Mouse (Mus musculus) liver, adult 2 months (tissue): ENCODE data around the gene Arhgef3. TPM values are rescaled to one million over a fixed set of nuclear protein-coding genes. Genes with fewer than 3 reads are reported as not detected.
A peak's percentile ranks its signal among the peaks of the same experiment; 100 is the strongest.

Source experiments
- DNase-seq: peaks from one replicate; pipeline ENCODE4 v3.0.0-alpha.2; 2011; ENCODE audit warnings: low read depth, low spot score; ENCODE audit errors: extremely low read depth
- H3K27ac ChIP-seq: fragments of 200-500 bp; replicated peaks from 2 replicates; pipeline ENCODE4 v1.5.1; 2012; ENCODE audit warnings: low read depth, mild to moderate bottlenecking, control low read depth, inconsistent platforms, low read length; ENCODE audit not compliant: insufficient read depth
- H3K27me3 ChIP-seq: fragments of 200-500 bp; 2 replicates; pipeline ENCODE4 v1.6.1; 2012; ENCODE audit warnings: mild to moderate bottlenecking, moderate library complexity, low read length, inconsistent platforms; ENCODE audit not compliant: control insufficient read depth, insufficient read depth
- H3K36me3 ChIP-seq: fragments of 200-500 bp; 2 replicates; pipeline ENCODE4 v1.6.1; 2012; ENCODE audit warnings: low read length, inconsistent platforms; ENCODE audit not compliant: control insufficient read depth, insufficient read depth
- H3K4me1 ChIP-seq: fragments of 200-500 bp; 2 replicates; pipeline ENCODE4 v1.6.1; 2011; ENCODE audit warnings: low read length; ENCODE audit not compliant: control insufficient read depth, insufficient read depth
- H3K4me3 ChIP-seq: fragments of 200-500 bp; 2 replicates; pipeline ENCODE4 v1.5.1; 2011; ENCODE audit warnings: low read depth, mild to moderate bottlenecking, control low read depth, low read length, moderate library complexity; ENCODE audit not compliant: insufficient read depth
- H3K79me2 ChIP-seq: fragments of 200-500 bp; 2 replicates; pipeline ENCODE4 v1.6.1; 2012; ENCODE audit warnings: inconsistent platforms, mild to moderate bottlenecking, low read length, moderate library complexity; ENCODE audit not compliant: control insufficient read depth, insufficient read depth
- H3K9ac ChIP-seq: fragments of 200-500 bp; 2 replicates; pipeline ENCODE4 v1.6.1; 2012; ENCODE audit warnings: low read depth, mild to moderate bottlenecking, control low read depth, inconsistent platforms, low read length
- CTCF ChIP-seq: fragments of 200-500 bp; IDR thresholded peaks from 2 replicates; pipeline ENCODE4 v1.5.1; 2011; ENCODE audit warnings: low read depth, low read length, control low read depth
- POLR2A ChIP-seq: fragments of 200-500 bp; IDR thresholded peaks from 2 replicates; pipeline ENCODE4 v1.6.1; 2011; ENCODE audit warnings: low read length, control low read depth; ENCODE audit not compliant: insufficient read depth; ENCODE audit errors: extremely low read depth
- WGBS: fragments of 180-500 bp; shearing (Covaris S2); methylation state at CpG from one replicate; pipeline ENCODE4 v1.1.7; 2018; 5-methylcytosine and 5-hydroxymethylcytosine counted together
- polyA plus RNA-seq: library from polyadenylated mRNA; depleted of rRNA; stranded (reverse); fragments of >200 nt; gene quantifications from 2 replicates; pipeline ENCODE4 v1.2.3, GENCODE M21; 2012
- total RNA-seq: library from RNA; depleted of rRNA; stranded (reverse); fragments of >200 nt; gene quantifications from 2 replicates; pipeline ENCODE4 v1.2.3, GENCODE M21; 2014

Gene Arhgef3
- total and polyA plus RNA-seq, 2 experiments, result 6.4 to 19.3 TPM

DNA sequence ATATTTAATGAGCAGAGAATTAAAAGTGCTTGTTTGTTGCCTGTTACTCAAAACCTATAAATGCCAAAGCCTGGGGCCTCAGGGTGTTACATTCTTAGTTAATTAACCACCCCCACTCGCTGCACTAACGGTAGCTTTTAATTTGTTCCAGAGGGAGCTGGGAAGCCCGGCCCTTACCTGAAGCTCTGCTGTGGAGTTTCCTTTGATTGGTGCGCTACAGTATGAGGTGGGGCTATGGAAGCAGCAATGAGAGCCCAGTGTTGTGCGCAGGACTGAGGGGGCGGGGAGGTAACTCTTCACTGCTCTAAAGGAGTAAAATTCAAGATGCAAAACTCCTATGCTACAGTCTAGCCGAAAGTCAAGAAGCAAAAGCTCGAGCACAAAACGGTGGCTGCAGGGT, 43.9 kb upstream of the Arhgef3 start:
- no peak overlapping the region for H3K9ac ChIP-seq
- no peaks in the 10 kb centered on the region for H3K79me2 ChIP-seq
- no peak for TF ChIP-seq POLR2A
- no peak for TF ChIP-seq CTCF
- WGBS, result 81% methylated on average over 9 of the region's 9 CpGs
- DNase-seq, result no peak
- H3K36me3 ChIP-seq, result no peaks in the 10 kb centered on the region
- no peak overlapping the region for H3K27ac ChIP-seq
- no peak overlapping the region for H3K4me3 ChIP-seq
- no peaks in the 10 kb centered on the region for H3K27me3 ChIP-seq
- H3K4me1 ChIP-seq, result peaks cover 4% of the 10 kb centered on the region

DNA sequence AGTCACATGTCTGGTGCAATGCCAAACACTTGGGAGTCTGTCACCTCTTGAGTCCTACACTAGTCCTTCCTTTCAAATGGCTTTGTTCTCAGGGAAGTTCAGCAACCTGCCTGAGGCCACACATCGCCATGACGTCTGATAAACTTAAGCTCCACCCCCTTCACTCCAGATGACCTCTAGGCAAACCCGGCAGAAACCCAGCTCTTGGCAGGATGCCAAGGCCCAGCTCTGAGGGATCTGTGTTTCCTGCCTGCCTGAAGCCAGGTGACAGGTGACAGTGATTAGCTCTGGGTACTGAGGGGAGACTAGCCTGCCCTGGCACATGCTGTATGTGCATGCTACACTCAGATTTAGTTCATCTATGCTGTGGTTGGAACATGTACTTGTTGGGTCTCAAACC, 42.7 kb upstream of the Arhgef3 start:
- 8% methylated on average over 3 of the region's 3 CpGs for WGBS
- Histone ChIP-seq H3K4me3 (no peak overlapping the region), H3K27ac (no peak overlapping the region), H3K9ac (no peak overlapping the region), H3K4me1 (peaks cover 4% of the 10 kb centered on the region), H3K27me3 (no peaks in the 10 kb centered on the region), H3K79me2 (no peaks in the 10 kb centered on the region), H3K36me3 (no peaks in the 10 kb centered on the region)
- TF ChIP-seq POLR2A (no peak), CTCF (no peak)
- peak; percentile 73 for DNase-seq

DNA sequence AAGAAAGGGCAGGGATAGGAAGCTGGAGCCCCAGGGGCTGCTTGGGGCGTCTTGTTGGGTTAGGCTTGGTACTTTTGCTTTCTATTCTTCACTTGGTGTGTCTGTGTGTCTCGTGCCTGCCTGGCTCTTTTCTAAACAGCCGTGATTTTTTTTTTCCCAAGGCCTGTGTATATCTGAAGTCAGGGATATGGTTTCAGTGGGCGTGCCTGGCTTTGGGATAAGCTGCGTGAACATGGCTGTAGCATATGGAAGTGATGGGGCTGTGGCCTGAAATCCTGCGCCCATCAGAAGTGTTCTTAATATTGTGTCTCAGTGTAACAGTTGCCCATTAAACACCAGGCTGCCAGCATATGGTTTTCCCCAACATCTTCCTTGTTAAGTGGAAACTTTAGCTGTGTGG, 39.6 kb upstream of the Arhgef3 start:
- DNase-seq, result no peak
- TF ChIP-seq CTCF (no peak), POLR2A (no peak)
- no peak overlapping the region for H3K27ac ChIP-seq
- no peak overlapping the region for H3K9ac ChIP-seq
- peaks cover 4% of the 10 kb centered on the region for H3K4me1 ChIP-seq
- WGBS, result 80% methylated on average over 6 of the region's 6 CpGs
- H3K79me2 ChIP-seq, result no peaks in the 10 kb centered on the region
- H3K27me3 ChIP-seq, result no peaks in the 10 kb centered on the region
- H3K4me3 ChIP-seq, result no peak overlapping the region
- no peaks in the 10 kb centered on the region for H3K36me3 ChIP-seq

DNA sequence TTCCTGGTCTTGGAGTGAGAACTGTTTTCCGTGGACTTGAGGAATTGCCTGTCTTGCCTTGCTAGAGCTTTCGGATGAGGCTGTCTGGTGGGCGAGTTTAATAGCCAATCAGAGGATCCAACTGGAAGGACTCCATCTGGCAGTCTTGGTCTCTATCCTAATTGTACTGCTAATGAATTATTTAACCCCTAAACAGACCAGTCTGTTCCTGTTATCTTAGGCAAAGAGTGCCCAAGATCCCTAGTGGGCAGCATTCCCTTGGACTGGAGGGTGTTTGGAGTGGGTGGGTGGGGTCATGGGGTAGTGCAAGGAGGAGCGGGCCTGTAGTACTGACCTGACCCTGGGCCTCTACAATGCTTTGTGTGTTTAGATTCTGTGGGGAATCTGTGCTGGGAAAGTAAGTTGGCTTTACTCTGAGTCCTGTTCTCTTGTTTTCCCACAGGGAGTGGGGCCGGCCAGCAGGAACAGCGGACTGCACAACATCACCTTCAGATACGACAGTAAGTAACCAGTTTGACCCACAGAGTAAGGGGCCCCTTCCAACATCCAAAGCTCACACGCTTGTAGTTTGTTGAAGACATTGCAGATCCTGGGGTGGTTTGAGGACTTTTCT, 38.7 kb upstream of the Arhgef3 start:
- no peak for TF ChIP-seq POLR2A
- no peak for TF ChIP-seq CTCF
- H3K36me3 ChIP-seq, result no peaks in the 10 kb centered on the region
- no peak overlapping the region for H3K27ac ChIP-seq
- 92% methylated on average over 8 of the region's 8 CpGs for WGBS
- no peaks in the 10 kb centered on the region for H3K79me2 ChIP-seq
- no peak overlapping the region for H3K9ac ChIP-seq
- peaks cover 4% of the 10 kb centered on the region for H3K4me1 ChIP-seq
- no peaks in the 10 kb centered on the region for H3K27me3 ChIP-seq
- DNase-seq, result no peak
- no peak overlapping the region for H3K4me3 ChIP-seq

DNA sequence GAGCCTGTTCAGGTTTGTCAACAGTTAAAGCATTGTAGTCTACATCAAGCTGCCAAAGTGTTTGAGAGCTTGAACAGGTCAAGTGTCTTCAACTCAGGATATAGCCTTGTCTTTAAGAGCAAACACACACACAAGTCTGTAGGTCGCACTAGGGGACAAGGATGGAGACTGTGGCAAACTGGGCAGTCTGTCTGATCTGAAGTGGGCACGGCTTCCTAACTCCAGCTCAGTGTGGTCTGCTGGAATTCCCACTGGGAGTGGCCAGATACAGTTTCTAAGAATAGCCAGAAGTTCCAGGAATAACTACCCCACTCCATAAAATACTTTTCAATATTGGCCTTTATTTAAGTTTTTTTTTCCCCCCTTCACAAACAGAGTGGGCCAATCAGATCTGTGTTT, 38.2 kb upstream of the Arhgef3 start:
- no peak overlapping the region for H3K27ac ChIP-seq
- WGBS, result 93% methylated on average over 2 of the region's 2 CpGs

DNA sequence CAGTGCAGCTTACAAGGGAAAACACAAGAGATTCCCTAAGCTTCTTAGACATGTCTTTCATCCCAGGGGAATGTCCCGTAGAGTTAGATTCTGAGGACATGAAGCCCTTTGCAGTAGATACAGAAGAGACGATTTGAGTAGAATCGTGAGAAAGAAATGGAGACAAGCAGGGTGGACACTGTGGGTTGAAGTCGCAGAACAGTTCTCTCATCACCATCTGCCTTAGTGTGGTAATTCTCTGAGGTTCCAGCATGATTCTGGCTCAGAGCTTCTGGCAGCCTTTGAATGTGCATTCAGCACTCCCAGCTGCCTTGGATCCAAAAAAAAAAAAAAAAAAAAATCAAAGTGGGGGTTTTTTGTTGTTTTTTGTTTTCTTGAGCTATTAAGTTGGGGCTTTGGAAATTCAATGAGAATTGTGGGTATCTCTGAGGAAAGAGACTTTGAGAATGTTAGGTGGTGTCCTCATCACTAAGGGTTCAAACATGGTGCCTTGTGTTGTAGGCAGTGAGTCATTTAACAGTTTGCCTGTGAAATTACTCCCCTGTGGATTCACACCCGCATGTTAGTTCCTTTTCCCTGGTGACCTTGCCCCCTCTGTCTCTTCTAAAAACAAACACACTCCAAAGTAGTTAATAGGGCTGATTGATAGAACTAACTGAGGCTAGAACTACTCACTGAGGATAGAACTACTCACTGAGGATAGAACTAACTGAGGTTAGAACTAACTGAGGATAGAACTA, 33.0 kb upstream of the Arhgef3 start:
- TF ChIP-seq POLR2A, result no peak
- no peak for TF ChIP-seq CTCF
- no peak overlapping the region for H3K9ac ChIP-seq
- H3K27me3 ChIP-seq, result no peaks in the 10 kb centered on the region
- H3K4me3 ChIP-seq, result no peak overlapping the region
- H3K36me3 ChIP-seq, result no peaks in the 10 kb centered on the region
- no peak for DNase-seq
- no peaks in the 10 kb centered on the region for H3K79me2 ChIP-seq
- 83% methylated on average over 5 of the region's 5 CpGs for WGBS
- no peak overlapping the region for H3K27ac ChIP-seq
- H3K4me1 ChIP-seq, result no peaks in the 10 kb centered on the region

More for the DNA sequence above, 38.2 kb upstream of the Arhgef3 start:
- no peak for TF ChIP-seq CTCF
- no peak for TF ChIP-seq POLR2A
- Histone ChIP-seq H3K9ac (no peak overlapping the region), H3K79me2 (no peaks in the 10 kb centered on the region), H3K36me3 (no peaks in the 10 kb centered on the region), H3K4me3 (no peak overlapping the region), H3K4me1 (peaks cover 4% of the 10 kb centered on the region), H3K27me3 (no peaks in the 10 kb centered on the region)
- DNase-seq, result no peak
